In genomic region chr17:70363971-70364370, GRCm38 (mm10) we compare ENCODE assay signal across 20 mouse cellular contexts.
DNase-seq lines count a peak whose midpoint lies in the region; ATAC-seq and TF ChIP-seq lines count a peak whose summit lies in the region.
"Had no signal": no experiment of that assay in that cellular context is flagged by ENCODE, and none has a peak within 500 bp of the region (broad histone marks: within the 10 kb centered on the region; RNA-seq: fewer than 3 reads in every experiment).

No protein-coding gene starts in this region.

- no peak overlapping the region for H3K4me2 ChIP-seq in forebrain, embryonic 13.5 days
- no peak overlapping the region for H3K4me2 ChIP-seq in hindbrain, embryonic 14.5 days (replicated peaks)
- peak overlapping the region; percentile 30; the same call in 1 of the 2 replicates for H3K4me2 ChIP-seq in hindbrain, postnatal 0 days (ENCODE audit: low read depth, low read length)
- no peak overlapping the region for H3K4me2 ChIP-seq in hindbrain, embryonic 12.5 days (replicated peaks)
- H3K4me2 ChIP-seq in neural tube, embryonic 15.5 days = no peak overlapping the region
- H3K4me2 ChIP-seq: heart, embryonic 12.5 days; heart, embryonic 15.5 days had no signal

- peaks cover 7% of the 10 kb centered on the region; the same call in 1 of the 2 replicates for H3K4me1 ChIP-seq in forebrain, embryonic 13.5 days
- H3K4me1 ChIP-seq in forebrain, embryonic 10.5 days = no peaks in the 10 kb centered on the region
- no peaks in the 10 kb centered on the region for H3K4me1 ChIP-seq in hindbrain, embryonic 14.5 days (replicated peaks; ENCODE audit: control insufficient read depth, insufficient read depth, low read length)
- no peaks in the 10 kb centered on the region for H3K4me1 ChIP-seq in hindbrain, embryonic 10.5 days (replicated peaks)
- H3K4me1 ChIP-seq in hindbrain, postnatal 0 days (ENCODE audit: insufficient read depth, low read length) = no peaks in the 10 kb centered on the region
- no peaks in the 10 kb centered on the region for H3K4me1 ChIP-seq in hindbrain, embryonic 12.5 days
- H3K4me1 ChIP-seq in neural tube, embryonic 15.5 days = 0 out of 2 replicates have a peak, but pooled peaks cover 5% of the 10 kb centered on the region
- H3K4me1 ChIP-seq: heart, embryonic 12.5 days; heart, embryonic 15.5 days had no signal

- TF ChIP-seq CTCF in hindbrain, postnatal 0 days (IDR thresholded peaks at IDR 0.05; ENCODE audit: low read depth) = no peak

- DNase-seq in forebrain, embryonic 10.5 days (ENCODE audit: extremely low spot score, low spot score) = no peak
- no peak for DNase-seq in hindbrain, embryonic 14.5 days (ENCODE audit: low spot score)
- no peak for DNase-seq in hindbrain, embryonic 10.5 days (ENCODE audit: low spot score)
- DNase-seq in hindbrain, postnatal 0 days (ENCODE audit: low spot score) = no peak
- DNase-seq in neural tube, embryonic 10.5 days (ENCODE audit: extremely low spot score, low spot score) = no peak
- DNase-seq: adrenal gland, postnatal 10 days; adrenal gland, postnatal 36 days; gastrocnemius, postnatal 25 days; heart, adult 18-20 months; heart, postnatal 36 days; kidney, adult 2 months had no signal

- H3K4me3 ChIP-seq in forebrain, embryonic 13.5 days = no peak overlapping the region
- no peak overlapping the region for H3K4me3 ChIP-seq in forebrain, embryonic 10.5 days
- H3K4me3 ChIP-seq in hindbrain, embryonic 14.5 days (replicated peaks; ENCODE audit: low read length) = no peak overlapping the region
- H3K4me3 ChIP-seq in hindbrain, embryonic 10.5 days = no peak overlapping the region
- H3K4me3 ChIP-seq in hindbrain, postnatal 0 days (ENCODE audit: low read length) = no peak overlapping the region
- H3K4me3 ChIP-seq in hindbrain, embryonic 12.5 days = no peak overlapping the region
- no peak overlapping the region for H3K4me3 ChIP-seq in neural tube, embryonic 15.5 days (replicated peaks)
- H3K4me3 ChIP-seq: heart, embryonic 12.5 days; heart, embryonic 15.5 days had no signal

- H3K27me3 ChIP-seq in forebrain, embryonic 13.5 days = no peaks in the 10 kb centered on the region
- H3K27me3 ChIP-seq in forebrain, embryonic 10.5 days (ENCODE audit: poor library complexity, severe bottlenecking) = no peaks in the 10 kb centered on the region
- H3K27me3 ChIP-seq in hindbrain, embryonic 14.5 days (ENCODE audit: control insufficient read depth, insufficient read depth, low read length) = no peaks in the 10 kb centered on the region
- H3K27me3 ChIP-seq in hindbrain, embryonic 10.5 days (ENCODE audit: insufficient read depth, poor library complexity, severe bottlenecking) = no peaks in the 10 kb centered on the region
- H3K27me3 ChIP-seq in hindbrain, postnatal 0 days (ENCODE audit: insufficient read depth, low read length) = no peaks in the 10 kb centered on the region
- H3K27me3 ChIP-seq in hindbrain, embryonic 12.5 days = no peaks in the 10 kb centered on the region
- H3K27me3 ChIP-seq in neural tube, embryonic 15.5 days (replicated peaks) = no peaks in the 10 kb centered on the region
- H3K27me3 ChIP-seq: CH12.LX; heart, embryonic 12.5 days; heart, embryonic 15.5 days; Patski had no signal

- ATAC-seq in forebrain, embryonic 13.5 days = peak; percentile 34
- peak; percentile 21; the same call in 1 of the 2 replicates for ATAC-seq in hindbrain, embryonic 14.5 days (ENCODE audit: low FRiP score)
- ATAC-seq in hindbrain, postnatal 0 days = no peak; the same call in 1 of the 2 replicates
- no peak for ATAC-seq in hindbrain, embryonic 12.5 days (ENCODE audit: low FRiP score)
- ATAC-seq in neural tube, embryonic 15.5 days (ENCODE audit: low FRiP score) = no peak
- ATAC-seq: intestine, postnatal 0 days; Patski had no signal

- no peaks in the 10 kb centered on the region for H3K36me3 ChIP-seq in forebrain, embryonic 13.5 days (ENCODE audit: poor library complexity, severe bottlenecking)
- H3K36me3 ChIP-seq in forebrain, embryonic 10.5 days (replicated peaks) = no peaks in the 10 kb centered on the region
- no peaks in the 10 kb centered on the region for H3K36me3 ChIP-seq in hindbrain, embryonic 14.5 days (replicated peaks; ENCODE audit: control insufficient read depth, insufficient read depth)
- no peaks in the 10 kb centered on the region for H3K36me3 ChIP-seq in hindbrain, embryonic 10.5 days
- no peaks in the 10 kb centered on the region for H3K36me3 ChIP-seq in hindbrain, postnatal 0 days (ENCODE audit: insufficient read depth, low read length)
- H3K36me3 ChIP-seq in hindbrain, embryonic 12.5 days = no peaks in the 10 kb centered on the region
- no peaks in the 10 kb centered on the region for H3K36me3 ChIP-seq in neural tube, embryonic 15.5 days
- H3K36me3 ChIP-seq: G1E; heart, embryonic 12.5 days; heart, embryonic 15.5 days had no signal

- WGBS in forebrain, embryonic 13.5 days = 96% methylated on average over 1 of the region's 1 CpGs
- 83% methylated on average over 1 of the region's 1 CpGs for whole genome bisulfite sequencing in forebrain, embryonic 10.5 days
- 90% methylated on average over 1 of the region's 1 CpGs for WGBS in hindbrain, embryonic 14.5 days
- WGBS in hindbrain, embryonic 10.5 days = 91% methylated on average over 1 of the region's 1 CpGs
- WGBS in hindbrain, postnatal 0 days = 79% methylated on average over 1 of the region's 1 CpGs
- 96% methylated on average over 1 of the region's 1 CpGs for WGBS in hindbrain, embryonic 12.5 days
- WGBS in neural tube, embryonic 15.5 days = 79% methylated on average over 1 of the region's 1 CpGs

- peak overlapping the region; percentile 59 for H3K27ac ChIP-seq in forebrain, embryonic 13.5 days
- no peak overlapping the region for H3K27ac ChIP-seq in forebrain, embryonic 10.5 days
- H3K27ac ChIP-seq in hindbrain, embryonic 14.5 days = no peak overlapping the region
- H3K27ac ChIP-seq in hindbrain, embryonic 10.5 days = no peak overlapping the region
- H3K27ac ChIP-seq in hindbrain, postnatal 0 days = peak overlapping the region; percentile 51; the same call in 1 of the 2 replicates
- H3K27ac ChIP-seq in hindbrain, embryonic 12.5 days = no peak overlapping the region
- 0 out of 2 replicates have a peak overlapping the region, but pooled peaks have one; percentile 18 for H3K27ac ChIP-seq in neural tube, embryonic 15.5 days (replicated peaks)
- H3K27ac ChIP-seq: heart, embryonic 15.5 days had no signal

- no peak overlapping the region for H3K9ac ChIP-seq in forebrain, embryonic 13.5 days
- no peak overlapping the region for H3K9ac ChIP-seq in hindbrain, embryonic 14.5 days
- H3K9ac ChIP-seq in hindbrain, postnatal 0 days (replicated peaks; ENCODE audit: low read length) = no peak overlapping the region
- H3K9ac ChIP-seq in hindbrain, embryonic 12.5 days = no peak overlapping the region
- no peak overlapping the region for H3K9ac ChIP-seq in neural tube, embryonic 15.5 days (replicated peaks)
- H3K9ac ChIP-seq: heart, embryonic 12.5 days; heart, embryonic 15.5 days had no signal

- H3K9me3 ChIP-seq in forebrain, embryonic 13.5 days (replicated peaks) = no peaks in the 10 kb centered on the region
- H3K9me3 ChIP-seq in forebrain, embryonic 10.5 days = no peaks in the 10 kb centered on the region
- no peaks in the 10 kb centered on the region for H3K9me3 ChIP-seq in hindbrain, embryonic 14.5 days (ENCODE audit: control insufficient read depth, low read length)
- H3K9me3 ChIP-seq in hindbrain, embryonic 10.5 days = no peaks in the 10 kb centered on the region
- H3K9me3 ChIP-seq in hindbrain, postnatal 0 days (ENCODE audit: low read length) = no peaks in the 10 kb centered on the region
- no peaks in the 10 kb centered on the region for H3K9me3 ChIP-seq in hindbrain, embryonic 12.5 days (replicated peaks)
- H3K9me3 ChIP-seq in neural tube, embryonic 15.5 days (replicated peaks) = no peaks in the 10 kb centered on the region
- H3K9me3 ChIP-seq: heart, embryonic 12.5 days; heart, embryonic 15.5 days had no signal

Comparison
In these comparisons a context has a peak if more than half of its experiments do, and no peak if none do; other contexts are left out.
1. ATAC-seq: peak in forebrain, embryonic 13.5 days (single experiment) and hindbrain, embryonic 14.5 days (single experiment); none in hindbrain, postnatal 0 days (single experiment), hindbrain, embryonic 12.5 days (single experiment) and neural tube, embryonic 15.5 days (single experiment).
2. H3K27ac ChIP-seq: peak in forebrain, embryonic 13.5 days (single experiment), hindbrain, postnatal 0 days (single experiment) and neural tube, embryonic 15.5 days (single experiment); none in forebrain, embryonic 10.5 days (single experiment), hindbrain, embryonic 14.5 days (single experiment), hindbrain, embryonic 10.5 days (single experiment) and hindbrain, embryonic 12.5 days (single experiment).